Mouse (Mus musculus) mouse trophoblast stem cell (cell line): ENCODE data around the gene Maml3.

Experiments
- in situ Hi-C, 2 experiments: fragments of 300-500 bp; cut with MseI, MboI; formaldehyde crosslinking; loops; 2 replicates in 1 of 2; 3 replicates in 1 of 2; pipeline ENCODE4 v1.15.1; 2025

Maml3 gene

DNA sequence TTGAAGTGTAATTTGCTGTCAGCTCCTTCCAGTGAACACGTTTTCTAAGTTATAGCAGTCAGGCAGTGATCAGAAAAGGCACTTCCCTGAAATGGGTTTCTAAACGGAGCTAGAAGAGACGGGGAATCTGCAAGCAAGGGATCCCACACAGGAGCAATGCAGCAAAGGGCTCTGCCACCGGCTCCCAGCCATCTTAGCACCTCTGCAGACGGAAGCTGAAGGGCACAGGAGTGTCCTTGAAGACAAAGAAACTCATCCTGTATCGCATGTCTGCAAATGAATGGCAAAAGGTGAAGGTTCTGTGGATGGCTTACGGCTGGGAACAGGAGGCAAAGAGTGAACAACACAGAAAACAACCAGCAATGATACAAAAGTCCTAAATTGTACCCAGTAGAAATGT is 319.1 kb downstream of the Maml3 start:
- in situ Hi-C loops, result no loop called here

GRCm38 (mm10) chr3:51782191-51782590 is 322.7 kb downstream of the Maml3 start:
- in situ Hi-C loops, result no loop called here

DNA sequence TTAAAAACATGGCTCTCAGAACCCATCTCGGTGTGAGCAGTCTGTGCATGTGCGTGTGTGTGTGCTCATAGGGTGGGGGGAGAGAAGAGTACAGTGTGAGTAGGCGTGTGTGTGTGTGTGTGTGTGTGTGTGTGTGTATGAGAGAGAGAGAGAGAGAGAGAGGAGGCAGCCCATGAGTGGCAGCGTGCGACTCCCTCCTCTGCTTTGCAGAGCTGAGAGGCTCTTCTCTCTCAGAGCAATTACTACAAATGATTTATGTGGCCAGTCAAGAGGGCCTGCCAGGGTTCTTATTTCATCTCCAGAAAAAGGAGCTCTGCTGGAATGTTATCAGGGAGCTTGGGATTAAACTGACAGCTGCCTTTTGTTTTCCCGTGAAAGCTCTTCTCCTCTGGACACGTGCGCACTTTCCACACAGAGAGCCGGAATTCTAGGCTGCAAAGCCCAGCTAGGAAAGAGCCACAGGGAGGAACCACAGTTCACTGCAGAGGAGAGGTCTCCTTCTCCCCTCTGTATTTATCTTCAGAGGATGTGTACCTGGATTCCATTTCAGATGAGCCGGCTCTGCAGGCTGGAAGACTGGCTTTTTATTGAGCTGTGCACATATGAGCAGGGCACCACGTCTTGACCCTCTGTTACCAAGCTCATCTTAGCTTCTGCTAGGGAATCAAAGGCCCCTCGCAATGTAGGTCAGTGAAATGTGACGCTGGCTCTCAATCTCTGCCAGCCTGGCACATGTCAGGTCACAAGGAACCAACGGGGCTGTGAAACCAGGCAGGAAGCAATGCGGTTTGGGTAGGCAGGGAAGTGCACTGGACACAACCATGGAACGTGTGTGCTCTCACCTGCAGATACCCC is 325.9 kb downstream of the Maml3 start:
- in situ Hi-C loops, result no loop called here

- in situ Hi-C loops, result no loop called here
Measured at GRCm38 (mm10) chr3:51778179-51778578, 326.7 kb downstream of the Maml3 start.

DNA sequence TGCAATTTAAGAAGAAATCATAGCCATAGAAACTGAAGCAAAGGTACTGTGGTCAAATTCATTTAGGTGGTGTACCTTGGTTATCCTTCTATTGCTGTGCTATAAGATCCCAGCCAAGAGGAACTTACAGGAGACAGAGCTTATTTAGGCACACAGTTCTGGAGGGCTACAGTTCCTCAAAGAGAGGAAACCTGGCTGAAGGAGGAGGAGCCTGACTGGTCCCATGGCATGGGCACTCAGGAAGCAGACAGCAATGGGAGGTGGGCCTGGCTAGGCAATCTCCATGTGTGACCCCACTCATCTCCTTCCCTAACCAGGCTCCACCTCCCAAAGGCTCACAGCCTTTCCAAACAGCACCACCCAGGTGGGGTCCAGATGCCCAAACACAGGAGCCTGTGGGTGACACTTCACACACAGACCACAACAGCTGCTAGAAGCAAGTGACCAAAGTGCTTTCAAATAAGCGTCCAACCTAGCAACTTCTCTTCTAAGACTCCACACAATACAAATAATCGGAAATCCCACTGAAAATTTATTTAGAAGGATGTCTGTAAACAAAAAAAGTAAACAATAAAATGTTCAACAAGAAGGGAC is 328.8 kb downstream of the Maml3 start:
- in situ Hi-C loops, result no loop called here

GRCm38 (mm10) chr3:51773587-51773986 is 331.3 kb downstream of the Maml3 start:
- in situ Hi-C loops, result no loop called here

DNA sequence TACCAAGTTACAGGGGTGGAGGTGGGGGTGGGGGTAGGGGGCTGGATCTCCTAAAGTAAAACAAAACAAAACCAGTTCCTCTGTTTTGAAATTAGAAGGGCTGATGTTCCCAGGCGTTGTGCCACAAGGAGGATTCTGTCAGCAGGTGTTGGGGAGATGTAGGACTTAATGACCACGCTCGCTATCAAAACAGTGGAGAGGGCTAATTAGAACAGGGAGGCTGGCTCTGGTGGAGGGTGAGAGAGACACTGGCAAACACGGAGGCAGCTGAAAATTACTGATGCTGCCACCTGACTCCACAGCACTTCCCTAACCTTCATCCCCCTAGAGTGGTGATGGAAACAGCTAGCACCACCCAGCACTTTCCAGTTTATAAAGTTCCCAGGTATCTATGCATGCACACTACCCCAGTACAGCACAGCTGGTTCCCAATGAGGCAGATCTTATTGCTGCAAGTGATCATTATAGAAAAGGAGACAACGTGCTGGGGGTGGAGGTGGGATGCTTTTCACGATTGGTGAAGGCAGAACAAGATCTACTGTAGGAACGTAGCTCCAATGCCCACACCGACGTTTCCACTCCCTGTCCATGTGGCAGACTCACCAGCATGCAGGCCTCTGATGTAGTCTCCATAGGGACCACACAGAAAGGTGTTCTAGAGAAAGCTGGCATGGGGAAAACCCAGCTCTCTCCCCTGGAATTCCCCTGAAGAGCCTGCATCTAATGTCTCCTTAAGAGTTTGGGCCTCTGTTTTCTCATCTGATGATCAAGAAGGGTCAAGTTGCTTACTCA is 332.8 kb downstream of the Maml3 start:
- in situ Hi-C loops, result no loop called here

DNA sequence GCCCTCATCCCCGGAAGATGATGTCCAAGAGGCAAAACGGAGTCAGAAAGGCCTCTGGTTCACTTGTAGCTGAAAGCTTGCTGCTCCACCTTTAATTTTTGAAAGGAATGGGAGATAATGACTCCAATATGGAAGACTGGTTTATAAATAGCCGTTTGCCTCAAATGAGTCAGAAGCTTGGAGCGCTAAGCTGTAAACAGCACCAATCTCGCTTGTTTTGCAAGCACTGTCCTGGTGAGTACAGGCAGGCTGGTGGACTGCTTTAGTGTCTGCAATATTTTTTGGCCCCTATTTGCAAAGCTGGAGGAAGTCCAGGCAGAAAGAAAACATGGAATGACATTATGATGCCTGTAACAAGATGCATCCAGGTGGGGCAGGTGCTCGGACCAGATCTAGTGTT is 335.7 kb downstream of the Maml3 start:
- in situ Hi-C loops, result no loop called here

DNA sequence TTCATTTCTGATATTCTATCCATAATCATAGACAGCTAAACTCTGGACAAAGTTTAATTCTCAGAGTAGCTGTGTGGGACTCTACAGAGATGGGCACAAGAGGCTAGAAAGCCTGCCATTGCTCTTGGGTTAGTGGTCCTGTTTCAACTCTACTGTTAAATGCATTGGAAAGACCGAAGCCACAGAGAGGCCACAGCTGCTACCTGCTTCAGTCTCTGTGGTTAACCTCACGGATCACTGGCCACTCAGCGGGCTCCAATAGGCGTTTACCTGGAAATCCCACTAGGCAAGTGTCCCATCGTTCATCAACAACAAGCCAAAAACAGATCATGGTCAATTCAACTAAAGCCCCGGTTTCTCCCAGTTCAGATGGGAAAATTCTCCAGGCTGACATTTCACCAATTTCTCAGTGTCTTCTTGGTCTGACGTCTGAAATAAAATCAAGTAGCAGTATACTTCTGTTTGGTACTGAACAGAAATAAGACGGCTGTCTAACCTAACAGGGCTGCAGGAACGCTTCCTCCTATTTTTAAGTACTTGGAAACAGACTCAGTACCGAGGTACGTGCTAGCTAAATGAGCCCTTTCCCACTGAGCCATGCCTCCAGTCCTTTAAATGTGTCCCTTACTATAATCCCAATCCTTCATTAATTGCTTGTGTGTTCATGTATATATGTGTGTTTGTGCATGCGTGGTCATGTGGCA is 339.5 kb downstream of the Maml3 start:
- in situ Hi-C loops, result no loop called here

DNA sequence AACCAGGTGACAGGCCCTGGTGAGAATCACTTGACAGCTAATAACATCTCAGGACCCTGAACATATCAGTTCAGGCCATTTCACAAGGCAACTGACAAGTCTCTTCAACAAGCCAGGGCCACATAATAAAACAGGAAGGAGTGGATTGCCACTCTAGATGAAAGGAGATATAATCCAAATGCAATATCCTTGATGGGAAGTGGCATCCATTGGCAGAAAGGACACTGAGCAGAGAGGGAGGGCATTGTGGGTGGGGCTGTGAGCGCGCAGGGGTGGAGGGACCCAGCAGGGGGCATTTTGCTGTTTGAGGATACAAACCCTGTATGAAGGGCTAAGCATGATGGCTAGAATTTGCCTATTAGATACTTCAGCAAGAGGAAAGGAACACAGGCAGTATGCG is 340.7 kb downstream of the Maml3 start:
- in situ Hi-C loops, result no loop called here

DNA sequence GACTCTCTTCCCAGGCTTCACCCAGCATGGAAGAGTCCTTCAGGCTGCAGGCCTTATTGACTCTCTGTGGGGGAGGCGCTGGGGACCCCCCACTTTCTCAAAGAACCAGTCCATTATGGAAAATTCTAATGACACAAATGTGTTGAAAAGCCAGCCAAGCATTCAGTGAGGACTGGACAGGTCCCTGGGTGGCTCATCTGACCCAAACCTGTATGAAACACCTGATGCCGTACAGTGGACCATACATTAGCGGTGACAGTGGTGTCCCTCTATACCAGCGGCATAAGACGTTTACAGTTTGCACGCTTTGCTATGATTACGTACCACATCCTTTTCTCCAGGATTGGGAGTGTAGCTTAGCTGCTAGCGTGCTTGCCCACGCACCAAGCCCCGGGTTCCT is 342.0 kb downstream of the Maml3 start:
- in situ Hi-C loops, result no loop called here

DNA sequence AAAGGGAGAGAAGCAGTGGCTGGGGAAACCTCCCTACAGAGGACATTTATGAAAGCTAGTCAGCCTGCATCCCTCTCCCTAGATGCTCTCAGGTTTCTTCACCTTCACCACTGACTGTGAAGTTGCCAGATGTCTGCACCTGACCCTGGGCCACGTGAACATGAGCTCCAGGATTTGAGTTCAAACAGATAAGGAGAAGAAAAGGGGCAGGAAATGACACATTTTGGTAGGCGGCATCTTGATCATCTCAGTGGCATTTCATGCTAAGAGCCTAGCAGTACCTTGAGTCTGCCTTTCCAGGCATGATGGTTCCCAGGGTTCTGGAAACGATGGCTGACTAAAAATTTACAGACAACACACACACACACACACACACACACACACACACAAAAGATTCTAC is 345.3 kb downstream of the Maml3 start:
- in situ Hi-C loops, result no loop called here

GRCm38 (mm10) chr3:51757032-51757431 is 347.8 kb downstream of the Maml3 start:
- in situ Hi-C loops, result no loop called here

DNA sequence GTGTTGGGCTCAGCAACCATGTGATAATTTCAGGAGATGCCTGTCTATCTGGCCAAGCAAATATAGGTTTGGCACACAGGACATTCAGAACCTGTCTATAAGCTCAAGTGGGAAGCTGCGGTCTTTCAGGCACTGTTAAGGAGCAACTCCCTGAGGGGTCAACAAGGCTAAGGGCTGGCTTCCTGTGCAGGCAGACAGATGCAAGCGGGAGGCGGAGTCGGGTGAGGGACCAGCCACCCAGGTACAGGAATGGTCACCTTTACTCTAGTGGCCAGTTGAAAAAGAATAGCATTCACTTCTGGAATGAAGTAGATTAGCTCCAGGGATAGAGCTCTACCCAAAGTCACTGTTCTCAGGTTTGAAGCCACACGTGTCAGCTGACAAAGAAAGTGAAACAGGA is 348.6 kb downstream of the Maml3 start:
- in situ Hi-C loops, result no loop called here

DNA sequence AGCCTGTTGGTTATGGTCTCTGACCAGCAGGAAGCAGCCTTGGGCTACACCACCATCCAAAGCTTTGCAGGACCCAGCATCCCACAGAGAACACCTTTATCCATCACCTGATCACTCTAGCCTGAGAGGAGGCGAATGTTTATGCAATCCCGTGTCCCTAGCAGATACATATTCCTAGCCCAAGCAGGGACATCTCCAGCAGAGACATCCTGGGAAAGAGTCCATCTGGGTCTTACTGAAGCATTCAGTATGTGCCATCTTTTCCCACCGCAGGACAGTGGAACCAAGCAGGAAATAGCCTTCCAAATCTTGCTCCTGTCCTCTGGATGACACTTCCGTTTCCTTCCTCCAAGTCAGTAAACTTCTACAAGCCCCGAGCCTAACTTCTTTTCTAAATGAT is 351.6 kb downstream of the Maml3 start:
- in situ Hi-C loops, result no loop called here

DNA sequence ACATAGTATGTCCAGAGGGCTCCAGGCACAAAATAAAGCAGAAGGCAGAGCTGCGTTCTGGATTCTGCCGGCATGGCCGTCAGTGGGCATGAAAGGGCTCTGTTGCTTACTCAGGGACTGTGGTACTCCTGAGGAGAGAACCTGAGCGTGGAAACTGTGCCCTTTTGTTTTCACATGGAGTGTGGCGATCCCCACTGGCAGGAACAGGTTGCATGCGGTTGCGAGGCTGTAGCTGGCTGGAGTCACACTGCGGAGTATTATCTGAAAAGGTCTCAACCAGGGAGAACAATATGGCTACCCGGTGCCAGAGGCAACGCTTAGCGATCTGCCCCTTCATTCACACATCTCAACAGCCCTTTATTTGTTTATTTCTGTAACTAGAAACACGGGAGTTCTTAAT is 353.4 kb downstream of the Maml3 start:
- in situ Hi-C loops, result no loop called here

- in situ Hi-C loops, result no loop called here
Measured at GRCm38 (mm10) chr3:51749812-51750481, 354.9 kb downstream of the Maml3 start.

GRCm38 (mm10) chr3:51749421-51749811 is 355.5 kb downstream of the Maml3 start:
- in situ Hi-C loops, result no loop called here

- in situ Hi-C loops, result no loop called here
Measured at GRCm38 (mm10) chr3:51748436-51749376, 356.2 kb downstream of the Maml3 start.

DNA sequence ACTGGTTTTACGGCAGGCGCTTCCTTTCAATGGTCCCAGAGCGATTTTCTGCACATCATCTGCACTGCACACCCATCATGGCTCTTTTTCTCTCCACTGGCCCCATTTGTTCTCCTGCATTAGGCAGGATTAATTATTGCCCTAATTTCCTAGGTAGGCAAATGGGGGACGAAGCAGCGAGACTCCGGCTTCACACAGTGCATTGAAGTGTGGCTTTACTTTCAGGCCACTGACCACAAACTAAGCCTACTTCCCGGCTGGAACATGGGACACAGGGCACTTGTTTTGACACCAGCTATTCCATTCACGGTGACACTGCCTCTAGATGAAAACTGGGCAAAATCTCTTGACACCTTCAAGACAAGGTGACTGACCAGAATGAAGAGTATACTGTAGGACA is 358.1 kb downstream of the Maml3 start:
- in situ Hi-C loops, result no loop called here
